Mouse (Mus musculus): Measurements from ENCODE around the gene Clstn2.

The Clstn2 gene

DNA sequence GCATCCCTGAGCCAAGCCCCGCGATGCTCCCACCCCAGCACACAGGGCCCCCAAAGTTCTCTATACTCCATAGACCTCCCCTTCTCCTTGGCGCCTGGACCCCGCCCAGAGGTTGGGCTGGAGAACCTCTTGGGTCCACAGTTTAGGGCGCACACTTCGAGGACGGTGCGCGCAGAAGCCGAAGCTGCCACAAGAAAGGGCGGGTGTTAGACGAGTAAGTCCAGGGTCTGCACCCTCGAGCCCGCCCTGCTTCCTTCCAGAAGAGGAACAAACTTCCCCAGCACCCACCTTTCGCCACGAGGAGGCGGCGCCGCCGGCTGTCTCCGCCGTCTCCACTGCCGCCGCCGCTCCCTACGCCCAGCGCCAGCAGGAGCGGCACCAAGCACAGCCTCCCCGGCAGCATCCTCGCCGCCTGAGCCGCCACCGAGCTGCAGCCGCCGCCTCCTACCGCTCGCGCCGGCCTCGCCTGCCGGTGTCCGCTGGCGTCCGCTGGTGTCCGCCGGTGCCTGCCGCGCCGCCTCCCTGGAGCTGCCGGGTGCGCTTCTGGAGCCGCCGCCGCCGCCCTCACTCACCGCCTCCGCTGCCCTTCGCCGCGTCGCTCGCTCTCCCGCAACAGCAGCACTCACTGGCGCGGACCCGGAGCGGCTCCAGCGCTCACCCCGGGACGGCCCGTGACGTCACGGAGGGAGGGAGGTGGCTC, at the start of gene Clstn2:
Clstn2 (minus strand) TSS at position 609 of the 700 bp plus-strand sequence.
- Histone ChIP-seq H3K27me3 (ENCODE audit: control insufficient read depth, insufficient read depth, low read length, poor library complexity, severe bottlenecking) (no peaks in the 10 kb centered on the region), H3K36me3 (ENCODE audit: control insufficient read depth, insufficient read depth, low read length, poor library complexity, severe bottlenecking) (no peaks in the 10 kb centered on the region)
- no peak for DNase-seq (ENCODE audit: low read depth, low spot score)

DNA sequence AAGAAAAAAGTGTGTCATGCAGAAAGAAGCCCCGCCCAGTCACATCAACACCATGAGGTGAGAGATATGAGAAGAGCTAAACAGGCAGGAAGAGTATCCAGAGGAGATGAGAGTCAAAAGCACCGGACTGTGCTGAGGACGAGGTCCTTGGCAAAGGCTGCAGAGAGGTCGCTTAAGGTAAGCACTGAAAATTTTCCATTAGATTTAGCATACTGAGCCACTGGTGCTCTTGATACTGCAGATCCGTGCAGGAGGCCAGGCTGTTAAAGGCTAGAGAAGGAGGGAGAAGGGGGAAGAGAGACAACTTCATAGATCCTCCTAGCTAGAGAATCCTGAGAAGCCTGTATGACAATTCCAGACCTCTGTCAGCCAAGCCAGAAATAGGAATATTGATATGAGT, 34.8 kb upstream of the Clstn2 start:
- Histone ChIP-seq H3K27me3 (ENCODE audit: control insufficient read depth, insufficient read depth, low read length, poor library complexity, severe bottlenecking) (no peaks in the 10 kb centered on the region), H3K36me3 (ENCODE audit: control insufficient read depth, insufficient read depth, low read length, poor library complexity, severe bottlenecking) (no peaks in the 10 kb centered on the region)
- DNase-seq (ENCODE audit: low read depth, low spot score) = no peak

DNA sequence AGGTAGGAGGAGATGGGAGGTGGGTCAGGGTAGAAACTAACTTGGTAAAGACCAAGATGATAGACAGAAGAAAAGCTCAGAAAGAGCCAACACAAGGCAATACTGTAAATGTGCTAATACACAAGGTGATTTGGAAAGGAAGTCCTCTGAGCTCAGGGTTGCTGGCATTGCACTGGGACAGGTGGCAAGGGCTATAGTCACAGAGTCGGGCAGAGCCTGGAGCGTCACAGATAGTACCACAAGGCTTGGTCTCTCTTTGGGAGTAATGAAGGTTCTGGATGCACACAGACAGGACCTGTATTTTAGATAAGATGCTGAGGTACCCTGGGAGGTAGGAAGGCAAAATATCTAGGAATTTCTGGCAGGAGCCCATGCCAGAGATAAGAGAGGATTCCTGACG, 28.7 kb upstream of the Clstn2 start:
- no peaks in the 10 kb centered on the region for H3K27me3 ChIP-seq (ENCODE audit: control insufficient read depth, insufficient read depth, low read length, poor library complexity, severe bottlenecking)
- no peaks in the 10 kb centered on the region for H3K36me3 ChIP-seq (ENCODE audit: control insufficient read depth, insufficient read depth, low read length, poor library complexity, severe bottlenecking)
- DNase-seq (ENCODE audit: low read depth, low spot score) = no peak

DNA sequence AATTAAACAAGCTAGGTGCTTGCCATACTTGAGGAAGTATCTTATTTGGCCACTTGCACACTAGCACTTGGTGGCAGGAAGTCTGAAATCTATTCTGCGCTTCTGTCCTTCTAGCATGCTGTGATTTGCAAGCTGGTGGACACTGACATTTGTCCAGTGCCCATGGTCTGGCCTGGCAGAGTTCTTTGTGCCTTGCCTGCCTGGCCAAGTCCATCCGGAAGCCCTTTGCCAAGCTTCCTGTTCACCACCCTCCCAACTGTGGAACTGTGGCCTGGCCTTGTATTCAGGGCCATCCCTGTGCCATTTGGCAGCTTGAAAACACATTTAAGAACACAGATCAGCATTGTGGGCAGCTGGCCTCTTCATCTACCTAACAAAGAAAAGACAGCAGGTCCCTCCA, 24.3 kb upstream of the Clstn2 start:
- H3K36me3 ChIP-seq (ENCODE audit: control insufficient read depth, insufficient read depth, low read length, poor library complexity, severe bottlenecking) = no peaks in the 10 kb centered on the region
- DNase-seq (ENCODE audit: low read depth, low spot score) = no peak
- no peaks in the 10 kb centered on the region for H3K27me3 ChIP-seq (ENCODE audit: control insufficient read depth, insufficient read depth, low read length, poor library complexity, severe bottlenecking)

DNA sequence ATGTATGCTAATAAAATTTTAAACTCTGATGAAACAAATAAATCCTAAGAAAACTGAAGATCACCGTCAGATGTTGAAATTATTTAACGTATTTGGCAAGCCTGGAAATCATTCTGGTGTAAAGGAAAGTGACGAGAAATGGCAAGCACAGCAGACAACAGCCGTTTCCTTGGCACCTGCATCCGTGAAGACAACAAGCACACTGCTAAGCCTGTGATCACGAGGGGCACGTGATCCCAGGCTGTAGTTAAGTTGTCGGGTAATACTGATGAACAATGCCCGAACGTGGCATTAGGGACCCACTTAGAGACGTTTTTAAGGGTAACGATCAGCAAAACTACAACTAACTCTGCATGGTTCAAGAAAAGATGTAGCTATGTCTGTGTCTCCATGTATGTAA, 18.4 kb upstream of the Clstn2 start:
- Histone ChIP-seq H3K27me3 (ENCODE audit: control insufficient read depth, insufficient read depth, low read length, poor library complexity, severe bottlenecking) (no peaks in the 10 kb centered on the region), H3K36me3 (ENCODE audit: control insufficient read depth, insufficient read depth, low read length, poor library complexity, severe bottlenecking) (no peaks in the 10 kb centered on the region)
- no peak for DNase-seq (ENCODE audit: low read depth, low spot score)

DNA sequence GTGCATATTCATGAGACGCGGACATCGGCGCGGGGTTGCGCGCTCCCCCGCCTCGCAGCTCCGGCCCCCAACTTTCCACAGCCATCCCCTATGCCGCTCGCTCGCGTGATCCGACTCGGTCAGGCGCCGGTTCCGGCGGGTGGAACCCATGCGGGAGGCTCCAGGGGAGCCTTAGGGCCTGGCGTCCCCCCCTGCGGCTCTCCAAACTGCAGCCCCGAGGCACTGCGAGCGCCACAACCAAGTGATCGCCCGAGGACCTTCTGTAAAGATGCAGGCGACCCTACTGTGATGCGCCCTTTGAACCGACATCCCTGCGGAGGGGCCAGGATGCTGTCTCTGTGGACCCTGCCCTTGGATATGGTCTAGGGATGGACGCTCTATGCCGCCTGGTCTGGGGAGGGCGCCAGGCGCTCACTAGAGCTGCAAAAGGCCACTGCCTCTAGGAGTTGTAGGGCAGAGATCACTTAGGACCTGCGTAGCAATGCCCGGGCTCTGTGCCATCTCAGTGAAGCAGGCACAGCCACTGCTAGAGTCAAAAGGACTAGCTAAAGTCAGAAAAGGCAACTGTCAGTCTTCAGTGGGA, 383 bp upstream of the Clstn2 start:
- Histone ChIP-seq H3K36me3 (ENCODE audit: control insufficient read depth, insufficient read depth, low read length, poor library complexity, severe bottlenecking) (no peaks in the 10 kb centered on the region), H3K27me3 (ENCODE audit: control insufficient read depth, insufficient read depth, low read length, poor library complexity, severe bottlenecking) (no peaks in the 10 kb centered on the region)
- DNase-seq (ENCODE audit: low read depth, low spot score) = no peak

DNA sequence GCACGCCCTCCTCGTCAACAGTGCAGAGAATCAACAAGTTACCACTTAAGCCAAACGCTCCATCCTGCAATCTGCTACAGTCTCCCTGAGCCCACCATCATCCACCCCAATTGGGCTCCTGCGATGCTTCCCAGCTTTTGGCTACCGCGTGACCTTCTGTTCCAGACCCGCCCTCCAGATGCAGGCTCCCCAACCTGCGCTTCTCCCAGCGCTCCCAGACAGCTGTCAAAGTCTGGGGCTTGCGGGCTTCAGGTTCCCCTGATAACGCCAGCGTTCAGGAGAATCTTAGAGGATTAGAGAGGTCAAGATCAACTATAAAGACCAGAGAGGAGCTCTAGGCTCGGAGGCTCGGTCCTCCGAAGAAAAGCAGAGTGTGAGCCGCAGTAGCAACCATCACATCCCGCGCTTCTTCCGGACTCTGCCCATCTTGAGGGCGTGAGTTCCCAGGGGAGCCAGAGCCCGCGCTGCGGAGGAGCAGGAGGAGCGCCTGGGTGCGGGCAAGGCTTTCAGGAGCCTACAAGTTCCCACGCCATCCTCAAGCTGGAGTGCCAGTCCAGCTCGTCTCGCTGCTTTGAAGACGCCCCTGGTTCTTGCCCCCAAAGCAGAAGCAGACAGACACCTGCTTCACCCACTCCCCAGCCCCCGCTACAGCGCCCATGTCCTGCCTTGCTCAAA, 946 bp downstream of the Clstn2 start:
- H3K36me3 ChIP-seq (ENCODE audit: control insufficient read depth, insufficient read depth, low read length, poor library complexity, severe bottlenecking) = no peaks in the 10 kb centered on the region
- DNase-seq (ENCODE audit: low read depth, low spot score) = no peak
- no peaks in the 10 kb centered on the region for H3K27me3 ChIP-seq (ENCODE audit: control insufficient read depth, insufficient read depth, low read length, poor library complexity, severe bottlenecking)

DNA sequence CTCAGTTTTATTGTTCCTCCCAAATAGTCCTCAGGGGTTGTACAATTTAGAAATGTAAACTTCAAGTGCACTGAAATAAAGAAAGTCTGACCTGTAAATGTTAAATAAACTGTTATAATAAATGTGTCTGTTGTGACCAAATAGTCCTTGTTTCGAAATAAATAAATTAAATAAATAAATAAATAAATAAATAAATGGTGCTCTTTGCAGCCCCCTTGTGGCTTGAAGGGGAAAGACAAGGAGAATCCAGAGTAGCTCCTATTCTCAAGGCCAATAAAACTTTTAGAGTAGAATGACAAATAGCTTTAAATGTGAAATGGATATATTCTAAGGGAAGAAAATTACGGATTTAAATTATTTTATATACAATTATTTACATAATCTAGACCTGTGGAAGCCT, 2.3 kb downstream of the Clstn2 start:
- H3K27me3 ChIP-seq (ENCODE audit: control insufficient read depth, insufficient read depth, low read length, poor library complexity, severe bottlenecking) = no peaks in the 10 kb centered on the region
- DNase-seq (ENCODE audit: low read depth, low spot score) = no peak
- H3K36me3 ChIP-seq (ENCODE audit: control insufficient read depth, insufficient read depth, low read length, poor library complexity, severe bottlenecking) = no peaks in the 10 kb centered on the region

DNA sequence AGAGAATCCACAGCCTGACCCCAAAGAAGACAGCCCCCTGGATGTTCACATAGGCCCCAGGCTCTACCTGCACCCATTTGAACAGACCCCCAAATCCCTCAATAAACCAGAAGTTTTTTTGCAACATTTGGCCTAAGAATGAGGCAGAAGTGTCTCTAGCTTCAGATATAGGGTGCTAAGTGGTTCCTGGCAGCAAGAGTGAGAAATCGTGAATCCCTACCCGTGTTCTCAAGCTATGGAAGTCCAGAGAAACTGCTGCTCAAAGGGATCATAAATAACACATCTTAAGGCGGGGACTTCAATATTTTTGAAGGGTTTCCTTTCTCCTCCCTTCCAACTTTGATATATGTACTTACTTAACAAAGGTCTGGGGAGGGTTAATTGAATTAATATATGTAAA, 7.4 kb downstream of the Clstn2 start:
- H3K27me3 ChIP-seq (ENCODE audit: control insufficient read depth, insufficient read depth, low read length, poor library complexity, severe bottlenecking) = no peaks in the 10 kb centered on the region
- DNase-seq (ENCODE audit: low read depth, low spot score) = no peak
- no peaks in the 10 kb centered on the region for H3K36me3 ChIP-seq (ENCODE audit: control insufficient read depth, insufficient read depth, low read length, poor library complexity, severe bottlenecking)

DNA sequence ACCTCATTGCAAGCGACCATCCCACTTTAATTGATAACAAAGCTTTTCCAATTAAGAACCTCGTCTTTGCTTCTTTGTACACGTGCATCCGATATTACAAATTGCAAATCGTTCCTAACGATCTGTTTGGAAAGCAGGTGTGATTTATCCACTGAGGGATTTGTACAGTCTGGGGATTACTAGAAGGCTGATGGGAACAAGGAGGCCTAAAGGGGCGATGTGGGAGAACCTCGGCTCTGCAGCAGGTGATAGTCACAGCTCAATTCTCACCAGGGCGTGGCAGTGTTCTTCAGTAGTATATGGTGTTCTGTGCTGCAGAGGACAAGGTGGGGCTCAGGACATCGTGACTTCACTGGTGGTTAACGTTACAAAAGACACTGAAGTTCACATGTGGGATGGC, 9.9 kb downstream of the Clstn2 start:
- Histone ChIP-seq H3K27me3 (ENCODE audit: control insufficient read depth, insufficient read depth, low read length, poor library complexity, severe bottlenecking) (no peaks in the 10 kb centered on the region), H3K36me3 (ENCODE audit: control insufficient read depth, insufficient read depth, low read length, poor library complexity, severe bottlenecking) (no peaks in the 10 kb centered on the region)
- DNase-seq (ENCODE audit: low read depth, low spot score) = no peak

DNA sequence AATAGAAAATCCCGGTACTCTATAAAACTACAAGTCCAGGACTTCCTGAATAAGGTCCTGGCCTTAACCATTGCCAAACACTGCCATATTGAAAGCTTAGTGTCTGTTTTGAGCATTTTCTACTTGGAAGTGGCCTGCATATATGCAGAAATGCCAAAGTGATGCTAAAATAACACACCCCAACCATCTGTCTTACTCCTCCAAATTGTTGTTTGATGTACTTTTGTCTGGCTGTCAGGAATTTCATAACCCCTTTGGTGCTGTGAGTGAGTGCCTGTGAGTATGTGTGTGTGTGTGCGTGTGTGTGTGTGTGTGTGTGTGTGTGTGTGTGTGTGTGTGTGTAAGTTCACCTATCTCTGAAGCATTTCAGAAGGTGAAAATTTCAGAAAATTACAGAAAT, 13.1 kb downstream of the Clstn2 start:
- Histone ChIP-seq H3K36me3 (ENCODE audit: control insufficient read depth, insufficient read depth, low read length, poor library complexity, severe bottlenecking) (no peaks in the 10 kb centered on the region), H3K27me3 (ENCODE audit: control insufficient read depth, insufficient read depth, low read length, poor library complexity, severe bottlenecking) (no peaks in the 10 kb centered on the region)
- DNase-seq (ENCODE audit: low read depth, low spot score) = no peak

DNA sequence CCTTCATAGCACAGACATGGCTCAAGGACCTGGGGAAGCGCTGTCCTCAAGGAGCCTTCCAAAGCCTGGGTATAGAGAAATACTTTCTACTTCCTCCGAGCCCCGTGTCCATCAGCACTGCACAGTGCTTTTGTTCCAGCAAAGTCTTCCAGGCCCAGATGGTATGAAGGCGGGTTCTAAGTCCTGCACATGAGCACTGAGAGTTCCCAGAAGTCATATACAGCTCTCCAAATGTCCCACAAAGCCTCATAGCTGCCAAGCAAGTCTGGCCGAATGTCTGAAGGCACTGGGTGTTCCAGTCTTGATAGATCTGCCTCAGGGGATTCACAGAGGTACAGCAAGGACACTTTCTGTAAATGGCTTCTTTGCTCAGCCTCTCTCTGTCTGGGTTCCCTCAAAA, 14.3 kb downstream of the Clstn2 start:
- no peaks in the 10 kb centered on the region for H3K27me3 ChIP-seq (ENCODE audit: control insufficient read depth, insufficient read depth, low read length, poor library complexity, severe bottlenecking)
- DNase-seq (ENCODE audit: low read depth, low spot score) = no peak

DNA sequence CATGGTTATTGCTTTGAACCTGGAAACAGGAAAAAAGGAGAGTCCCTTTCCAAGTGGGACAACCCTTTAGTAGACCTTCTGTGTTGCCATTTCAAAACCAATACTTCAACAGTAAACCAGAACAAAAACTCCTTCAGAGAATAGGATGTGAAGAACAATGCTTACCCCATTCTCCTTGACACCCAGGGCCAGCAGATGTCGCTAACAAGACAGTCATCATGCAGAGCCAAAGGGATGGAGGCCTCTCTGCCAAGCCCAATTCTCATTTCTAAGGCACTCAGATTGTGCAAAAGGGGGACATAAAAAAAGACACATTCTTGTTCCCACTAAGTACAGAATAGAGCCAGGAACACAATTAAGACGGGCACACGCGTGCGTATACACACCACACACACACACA, 16.4 kb downstream of the Clstn2 start:
- Histone ChIP-seq H3K36me3 (ENCODE audit: control insufficient read depth, insufficient read depth, low read length, poor library complexity, severe bottlenecking) (no peaks in the 10 kb centered on the region), H3K27me3 (ENCODE audit: control insufficient read depth, insufficient read depth, low read length, poor library complexity, severe bottlenecking) (no peaks in the 10 kb centered on the region)
- DNase-seq (ENCODE audit: low read depth, low spot score) = no peak

More for the DNA sequence above, 14.3 kb downstream of the Clstn2 start:
- H3K36me3 ChIP-seq (ENCODE audit: control insufficient read depth, insufficient read depth, low read length, poor library complexity, severe bottlenecking) = no peaks in the 10 kb centered on the region

DNA sequence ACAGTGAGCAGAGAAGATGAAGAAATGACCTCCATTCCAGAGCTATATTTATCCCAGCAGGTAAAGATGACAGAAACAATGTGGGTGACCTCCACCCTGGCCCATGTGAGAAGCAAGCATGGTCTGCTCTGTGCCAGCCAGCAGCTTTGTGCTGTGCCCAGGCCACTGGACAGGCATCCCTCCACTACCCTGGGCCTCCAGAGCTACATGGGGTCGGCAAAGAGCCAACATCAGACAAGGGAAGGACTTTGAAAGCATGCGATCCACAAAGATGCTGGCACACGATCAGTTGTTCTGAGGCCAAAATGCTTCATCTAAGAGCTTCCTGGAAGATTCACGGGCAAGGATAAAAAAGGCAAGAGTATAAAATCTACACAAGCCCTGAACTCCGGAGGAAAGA, 36.6 kb downstream of the Clstn2 start:
- H3K36me3 ChIP-seq (ENCODE audit: control insufficient read depth, insufficient read depth, low read length, poor library complexity, severe bottlenecking) = no peaks in the 10 kb centered on the region
- no peak for DNase-seq (ENCODE audit: low read depth, low spot score)
- H3K27me3 ChIP-seq (ENCODE audit: control insufficient read depth, insufficient read depth, low read length, poor library complexity, severe bottlenecking) = no peaks in the 10 kb centered on the region

DNA sequence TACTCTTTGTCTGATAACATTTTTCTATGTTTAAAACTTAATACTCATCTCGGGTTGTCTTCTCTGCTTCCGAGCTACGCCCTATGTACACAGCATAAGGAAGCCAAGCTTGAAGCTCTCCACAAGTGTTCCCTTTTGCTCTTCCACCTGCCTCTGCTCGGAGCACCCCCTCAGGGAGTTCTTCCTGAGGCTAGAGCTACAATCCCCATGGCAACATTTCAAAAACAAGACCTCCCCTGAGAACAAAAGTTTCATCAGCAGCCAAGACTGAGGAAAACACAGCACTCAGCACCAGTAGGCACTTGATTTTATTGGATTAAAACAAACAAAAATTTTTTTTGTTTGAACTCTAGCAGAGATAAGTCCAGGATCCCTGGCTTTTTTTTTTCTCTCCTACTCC, 37.3 kb downstream of the Clstn2 start:
- Histone ChIP-seq H3K36me3 (ENCODE audit: control insufficient read depth, insufficient read depth, low read length, poor library complexity, severe bottlenecking) (no peaks in the 10 kb centered on the region), H3K27me3 (ENCODE audit: control insufficient read depth, insufficient read depth, low read length, poor library complexity, severe bottlenecking) (no peaks in the 10 kb centered on the region)
- DNase-seq (ENCODE audit: low read depth, low spot score) = no peak
